Mouse (Mus musculus) heart, embryonic 12.5 days (tissue): ENCODE data around the gene Efhc2. TPM values are rescaled to one million over a fixed set of nuclear protein-coding genes. Genes with fewer than 3 reads are reported as not detected.

ENCODE experiments used
- ATAC-seq: fragments of 200-750 bp; cut with Nextera tagmentation; 2 replicates; pipeline ENCODE4 v1.8.0; 2017; ENCODE audit warnings: moderate TSS enrichment, moderate library complexity; ENCODE audit not compliant: insufficient number of reproducible peaks, low FRiP score
- H3K27ac ChIP-seq: fragments of 300-500 bp; sonication (generic); 2 replicates; pipeline ENCODE4 v1.5.1; 2016; ENCODE audit warnings: mild to moderate bottlenecking, moderate library complexity; ENCODE audit not compliant: poor library complexity, severe bottlenecking
- H3K27me3 ChIP-seq: fragments of 300-500 bp; sonication (generic); replicated peaks from 2 replicates; pipeline ENCODE4 v1.6.1; 2016; ENCODE audit warnings: mild to moderate bottlenecking, moderate library complexity
- H3K36me3 ChIP-seq: fragments of 300-500 bp; sonication (generic); 2 replicates; pipeline ENCODE4 v1.6.1; 2016; ENCODE audit warnings: mild to moderate bottlenecking, moderate library complexity
- H3K4me1 ChIP-seq: fragments of 300-500 bp; sonication (generic); replicated peaks from 2 replicates; pipeline ENCODE4 v1.6.1; 2016; ENCODE audit warnings: mild to moderate bottlenecking
- H3K4me2 ChIP-seq: fragments of 300-500 bp; sonication (generic); 2 replicates; pipeline ENCODE4 v1.6.1; 2016; ENCODE audit warnings: mild to moderate bottlenecking, moderate library complexity
- H3K4me3 ChIP-seq: fragments of 300-500 bp; sonication (generic); 2 replicates; pipeline ENCODE4 v1.5.1; 2016; ENCODE audit warnings: mild to moderate bottlenecking
- H3K9ac ChIP-seq: fragments of 300-500 bp; sonication (generic); 2 replicates; pipeline ENCODE4 v1.6.1; 2016; ENCODE audit warnings: mild to moderate bottlenecking, moderate library complexity
- H3K9me3 ChIP-seq: fragments of 300-500 bp; sonication (generic); replicated peaks from 2 replicates; pipeline ENCODE4 v1.6.1; 2016; ENCODE audit warnings: mild to moderate bottlenecking, moderate library complexity
- WGBS: fragments of 180-500 bp; shearing (Covaris S2); methylation state at CpG from one replicate; pipeline ENCODE4 v1.1.7; 2016; 5-methylcytosine and 5-hydroxymethylcytosine counted together
- polyA plus RNA-seq: library from polyadenylated mRNA; unstranded; fragments of >200 nt; fragmentation: Nextera tagmentation; extraction: Ambion mirVana; gene quantifications from 2 replicates; pipeline ENCODE4 v1.2.1, GENCODE M21; 2016

Gene Efhc2
- polyA plus RNA-seq = 0.23 and 0.32 TPM in 2 replicates

DNA sequence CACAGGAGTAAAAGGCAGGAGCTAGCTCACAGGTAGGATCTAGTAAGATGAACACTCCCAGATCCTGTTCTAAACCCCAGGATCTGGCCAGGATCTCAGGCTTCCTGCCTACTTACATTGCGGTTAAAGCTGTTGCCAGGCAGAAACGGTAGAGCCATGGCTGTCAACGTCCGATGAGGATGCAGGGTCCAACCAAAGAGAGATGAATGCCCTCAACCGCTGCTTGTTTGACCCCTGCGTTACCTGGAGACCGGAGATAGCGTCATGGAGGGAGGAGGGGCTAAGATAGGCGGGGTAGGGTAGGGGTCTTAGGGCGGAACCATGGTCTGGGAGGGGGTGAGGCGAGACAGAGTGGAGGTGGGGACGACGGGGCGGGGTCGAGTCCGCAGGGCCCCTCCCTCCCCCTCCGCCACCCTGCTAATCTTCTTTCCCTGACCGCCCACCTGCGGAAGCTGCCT is at the start of gene Efhc2:
TSS of gene Efhc2 (minus strand) at position 243 of the 458 bp plus-strand sequence.
- Histone ChIP-seq H3K27ac (no peak within 1 kb of the TSS), H3K4me2 (peak within 1 kb of the TSS; percentile 74), H3K9me3 (0 out of 2 replicates have a peak, but pooled peaks cover 3% of the 10 kb centered on the region), H3K4me3 (peak within 1 kb of the TSS; percentile 47), H3K27me3 (no peaks in the 10 kb centered on the region), H3K4me1 (no peaks in the 10 kb centered on the region), H3K9ac (no peak within 1 kb of the TSS), H3K36me3 (no peaks in the 10 kb centered on the region)
- WGBS = 13% methylated on average over 17 of the region's 19 CpGs
- ATAC-seq = 0 out of 2 replicates have a peak, but pooled peaks have one; percentile 33

GRCm38 (mm10) chrX:17365114-17365513 is 45.9 kb upstream of the Efhc2 start:
- H3K4me3 ChIP-seq = no peak overlapping the region
- no peaks in the 10 kb centered on the region for H3K4me1 ChIP-seq
- H3K4me2 ChIP-seq = no peak overlapping the region
- H3K27ac ChIP-seq = no peak overlapping the region
- no peaks in the 10 kb centered on the region for H3K27me3 ChIP-seq
- no peaks in the 10 kb centered on the region for H3K36me3 ChIP-seq
- 43% methylated on average over 2 of the region's 2 CpGs for WGBS
- ATAC-seq = no peak
- no peaks in the 10 kb centered on the region for H3K9me3 ChIP-seq
- no peak overlapping the region for H3K9ac ChIP-seq

GRCm38 (mm10) chrX:17300349-17300880 is 18.8 kb downstream of the Efhc2 start:
- no peak overlapping the region for H3K4me2 ChIP-seq
- H3K36me3 ChIP-seq = no peaks in the 10 kb centered on the region
- WGBS = 73% methylated on average over 3 of the region's 3 CpGs
- H3K4me1 ChIP-seq = no peaks in the 10 kb centered on the region
- ATAC-seq = no peak
- H3K4me3 ChIP-seq = no peak overlapping the region
- H3K9me3 ChIP-seq = no peaks in the 10 kb centered on the region
- H3K27ac ChIP-seq = no peak overlapping the region
- no peaks in the 10 kb centered on the region for H3K27me3 ChIP-seq
- no peak overlapping the region for H3K9ac ChIP-seq

DNA sequence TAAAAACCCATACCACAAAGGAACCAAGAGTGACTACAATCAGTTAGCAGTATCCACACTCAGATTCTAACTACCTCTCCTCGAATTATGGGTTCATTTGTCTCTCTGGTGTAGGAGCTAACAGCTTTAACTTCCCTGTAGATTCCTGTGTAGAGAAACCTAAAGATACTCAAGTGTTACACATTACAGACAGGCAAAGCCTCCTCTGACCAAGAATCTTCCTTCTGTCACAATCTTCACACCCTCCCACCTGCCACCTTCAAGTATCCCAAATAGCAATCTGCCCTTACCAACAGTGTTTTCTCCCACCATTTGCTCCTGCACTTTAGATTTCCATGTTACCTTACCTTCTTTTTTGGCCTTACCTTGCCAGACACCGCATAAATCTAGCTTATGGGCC is 35.3 kb downstream of the Efhc2 start:
- Histone ChIP-seq H3K36me3 (no peaks in the 10 kb centered on the region), H3K4me3 (no peak overlapping the region), H3K4me2 (no peak overlapping the region), H3K4me1 (no peaks in the 10 kb centered on the region), H3K27me3 (no peaks in the 10 kb centered on the region), H3K9me3 (no peaks in the 10 kb centered on the region), H3K9ac (no peak overlapping the region), H3K27ac (no peak overlapping the region)
- whole genome bisulfite sequencing = 77% methylated on average over 2 of the region's 2 CpGs
- no peak for ATAC-seq

- H3K4me3 ChIP-seq = no peak overlapping the region
- H3K36me3 ChIP-seq = no peaks in the 10 kb centered on the region
- H3K4me1 ChIP-seq = no peaks in the 10 kb centered on the region
- H3K27me3 ChIP-seq = no peaks in the 10 kb centered on the region
- no peak overlapping the region for H3K4me2 ChIP-seq
- no peak overlapping the region for H3K27ac ChIP-seq
- ATAC-seq = no peak
- no peak overlapping the region for H3K9ac ChIP-seq
- no peaks in the 10 kb centered on the region for H3K9me3 ChIP-seq
Observed at GRCm38 (mm10) chrX:17225141-17225540, 94.0 kb downstream of the Efhc2 start.

- Histone ChIP-seq H3K36me3 (no peaks in the 10 kb centered on the region), H3K4me2 (no peak overlapping the region), H3K4me3 (no peak overlapping the region), H3K9me3 (no peaks in the 10 kb centered on the region), H3K27me3 (no peaks in the 10 kb centered on the region), H3K9ac (no peak overlapping the region), H3K4me1 (no peaks in the 10 kb centered on the region), H3K27ac (no peak overlapping the region)
- no peak for ATAC-seq
Observed at GRCm38 (mm10) chrX:17217451-17217850, 101.7 kb downstream of the Efhc2 start.

- Histone ChIP-seq H3K27ac (no peak overlapping the region), H3K9ac (no peak overlapping the region), H3K27me3 (no peaks in the 10 kb centered on the region), H3K4me2 (no peak overlapping the region), H3K4me1 (no peaks in the 10 kb centered on the region), H3K36me3 (no peaks in the 10 kb centered on the region), H3K4me3 (no peak overlapping the region), H3K9me3 (no peaks in the 10 kb centered on the region)
- 77% methylated on average over 2 of the region's 2 CpGs for WGBS
- ATAC-seq = no peak
Observed at GRCm38 (mm10) chrX:17213515-17213914, 105.7 kb downstream of the Efhc2 start.

GRCm38 (mm10) chrX:17175748-17176147 is 143.4 kb downstream of the Efhc2 start:
- H3K27ac ChIP-seq = no peak overlapping the region
- H3K9me3 ChIP-seq = no peaks in the 10 kb centered on the region
- WGBS = 49% methylated on average over 3 of the region's 3 CpGs
- H3K27me3 ChIP-seq = no peaks in the 10 kb centered on the region
- no peaks in the 10 kb centered on the region for H3K36me3 ChIP-seq
- H3K4me3 ChIP-seq = no peak overlapping the region
- no peak overlapping the region for H3K4me2 ChIP-seq
- H3K9ac ChIP-seq = no peak overlapping the region
- no peak for ATAC-seq
- H3K4me1 ChIP-seq = no peaks in the 10 kb centered on the region

DNA sequence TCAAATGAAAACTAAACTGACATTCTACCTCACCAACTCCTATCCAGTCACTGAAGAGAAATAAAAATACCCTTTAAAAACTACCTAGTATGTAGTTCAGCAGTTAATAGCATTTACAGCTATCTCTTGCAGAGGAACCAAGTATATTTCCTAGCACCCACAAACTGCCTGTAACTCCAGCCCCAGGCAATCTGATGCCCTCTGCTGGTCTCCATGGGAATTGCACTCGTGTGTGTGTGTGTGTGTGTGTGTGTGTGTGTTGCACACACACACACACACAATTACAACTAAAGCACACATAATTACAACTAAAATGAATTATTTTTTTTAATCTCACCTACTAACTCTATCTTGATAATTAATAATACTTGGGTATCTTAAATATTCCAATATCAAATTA is 153.5 kb downstream of the Efhc2 start:
- H3K27ac ChIP-seq = no peak overlapping the region
- 31% methylated on average over 1 of the region's 1 CpGs for WGBS
- no peak for ATAC-seq
- no peaks in the 10 kb centered on the region for H3K36me3 ChIP-seq
- H3K9me3 ChIP-seq = peaks cover 2% of the 10 kb centered on the region; the same call in 1 of the 2 replicates
- H3K4me3 ChIP-seq = no peak overlapping the region
- no peak overlapping the region for H3K9ac ChIP-seq
- H3K4me2 ChIP-seq = no peak overlapping the region
- H3K27me3 ChIP-seq = no peaks in the 10 kb centered on the region
- no peaks in the 10 kb centered on the region for H3K4me1 ChIP-seq
